Mouse (Mus musculus): Measurements from ENCODE around the gene Btbd2.

The Btbd2 gene

DNA sequence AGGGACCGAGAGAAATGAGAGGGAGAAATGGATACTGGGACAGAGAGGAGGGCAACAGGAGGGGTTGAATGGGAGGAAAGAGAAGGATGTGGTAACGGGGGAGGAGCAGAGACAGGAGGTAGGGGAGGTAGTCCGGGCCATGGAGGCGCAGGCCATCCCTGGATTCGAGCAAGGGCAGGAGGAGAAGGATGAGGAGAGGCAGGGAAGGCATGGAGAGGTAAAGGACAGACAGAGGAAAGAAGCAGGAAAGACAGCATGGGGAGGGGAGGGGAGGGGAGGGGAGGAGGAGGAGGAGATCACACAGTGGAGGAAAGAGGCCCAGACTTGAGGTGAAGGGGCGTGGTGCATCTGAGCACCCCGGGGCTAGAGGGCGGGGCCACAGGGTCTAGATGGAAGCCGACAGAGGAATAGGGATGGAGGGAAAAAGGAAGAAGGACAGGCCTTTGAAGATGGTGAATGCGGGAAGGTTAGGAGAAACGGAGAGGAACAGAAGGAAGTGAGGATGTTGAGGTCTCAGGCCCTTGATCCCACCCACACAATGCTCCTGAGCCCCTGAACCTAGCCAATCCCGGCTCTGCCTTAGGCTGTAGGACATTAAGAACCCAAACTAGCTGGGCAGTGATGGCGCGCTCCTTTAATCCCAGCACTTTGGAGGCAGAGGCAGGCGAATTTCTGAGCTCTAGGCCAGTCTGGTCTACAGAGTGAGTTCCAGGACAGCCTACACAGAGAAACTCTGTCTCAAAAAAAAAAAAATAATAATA lies at the start of gene Btbd2:
TSS of gene Btbd2 (minus strand) at position 209 of the 761 bp plus-strand sequence.
- no peak for DNase-seq (ENCODE audit: low read depth)

DNA sequence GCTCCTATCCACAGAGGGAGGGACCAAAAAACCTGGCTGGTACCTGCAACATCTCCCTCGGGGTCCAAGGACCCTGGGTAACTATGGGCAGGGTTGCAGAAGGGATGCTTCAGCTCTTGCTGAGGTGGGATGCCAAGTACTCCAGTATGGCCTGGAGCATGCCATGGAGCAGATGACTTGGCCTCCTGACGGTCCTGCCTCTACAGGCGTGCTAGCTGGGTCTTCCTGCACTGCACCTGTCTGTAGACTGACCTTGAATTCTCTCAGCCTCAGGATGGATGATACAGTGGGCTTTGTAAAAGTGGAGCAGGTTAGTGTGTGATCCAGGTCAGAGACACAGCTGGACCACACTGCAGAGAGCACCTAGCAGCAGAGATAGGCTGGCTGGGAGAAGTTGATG lies 48.6 kb upstream of the Btbd2 start:
- no peak for DNase-seq (ENCODE audit: low read depth)

DNA sequence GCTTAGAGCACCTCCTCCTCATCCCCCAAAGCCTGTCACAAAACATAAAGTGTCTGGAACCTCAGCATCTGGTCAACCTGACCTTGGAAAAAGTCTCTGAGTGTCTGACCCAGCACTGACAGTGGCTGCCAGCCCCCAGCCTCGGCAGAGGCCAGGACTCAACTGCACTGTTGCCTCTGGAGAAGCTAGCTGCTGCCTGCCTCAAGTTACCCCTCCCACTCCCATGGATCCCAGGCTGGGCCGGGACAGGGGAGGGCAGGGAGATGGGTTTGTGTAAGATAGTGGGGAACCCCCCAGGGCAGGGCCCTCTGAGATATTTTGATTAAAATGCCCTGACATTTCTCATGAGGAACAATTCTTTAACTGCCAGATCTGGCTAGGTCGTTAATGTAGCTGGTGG lies 48.2 kb upstream of the Btbd2 start:
- DNase-seq (ENCODE audit: low read depth) = no peak

DNA sequence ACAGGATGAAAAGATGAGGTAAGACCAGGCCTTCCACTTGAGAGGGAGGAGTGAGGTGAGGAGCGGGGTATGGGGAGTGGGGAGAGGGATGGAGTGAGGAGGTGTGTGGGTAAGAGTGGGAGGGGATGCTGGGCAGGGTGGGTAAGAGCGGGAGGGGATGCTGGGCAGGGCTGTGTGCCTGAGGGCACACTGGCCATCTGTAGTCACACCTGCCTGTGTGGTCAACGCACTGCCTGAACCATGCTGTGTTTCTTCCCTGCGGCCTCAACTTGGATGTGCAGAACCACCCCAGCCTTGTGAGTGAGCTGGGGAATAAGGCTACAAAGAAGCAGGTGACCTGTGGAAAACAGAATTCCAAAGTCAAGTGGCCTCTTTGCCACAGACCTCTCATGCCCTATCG lies 47.5 kb upstream of the Btbd2 start:
- DNase-seq (ENCODE audit: low read depth) = no peak

DNA sequence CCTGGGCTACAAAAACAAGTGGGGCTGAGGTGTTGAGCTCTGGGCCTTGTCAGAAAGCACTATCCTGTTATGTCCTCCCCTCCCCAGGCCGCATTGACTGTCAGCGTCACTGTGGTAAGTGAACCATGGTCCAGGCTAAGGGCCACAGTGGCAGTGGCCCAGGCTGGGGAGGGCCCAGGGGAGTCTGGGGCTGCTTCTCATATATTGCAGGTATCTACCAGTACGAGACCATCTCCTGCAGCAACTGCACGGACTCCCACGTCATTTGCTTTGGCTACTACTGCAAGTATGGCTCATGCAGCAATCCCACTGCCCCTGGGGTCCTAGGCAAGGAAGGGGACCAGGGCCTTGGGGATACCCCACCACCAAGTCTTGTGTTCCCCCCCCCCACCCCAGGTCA lies 46.8 kb upstream of the Btbd2 start:
- no peak for DNase-seq (ENCODE audit: low read depth)

DNA sequence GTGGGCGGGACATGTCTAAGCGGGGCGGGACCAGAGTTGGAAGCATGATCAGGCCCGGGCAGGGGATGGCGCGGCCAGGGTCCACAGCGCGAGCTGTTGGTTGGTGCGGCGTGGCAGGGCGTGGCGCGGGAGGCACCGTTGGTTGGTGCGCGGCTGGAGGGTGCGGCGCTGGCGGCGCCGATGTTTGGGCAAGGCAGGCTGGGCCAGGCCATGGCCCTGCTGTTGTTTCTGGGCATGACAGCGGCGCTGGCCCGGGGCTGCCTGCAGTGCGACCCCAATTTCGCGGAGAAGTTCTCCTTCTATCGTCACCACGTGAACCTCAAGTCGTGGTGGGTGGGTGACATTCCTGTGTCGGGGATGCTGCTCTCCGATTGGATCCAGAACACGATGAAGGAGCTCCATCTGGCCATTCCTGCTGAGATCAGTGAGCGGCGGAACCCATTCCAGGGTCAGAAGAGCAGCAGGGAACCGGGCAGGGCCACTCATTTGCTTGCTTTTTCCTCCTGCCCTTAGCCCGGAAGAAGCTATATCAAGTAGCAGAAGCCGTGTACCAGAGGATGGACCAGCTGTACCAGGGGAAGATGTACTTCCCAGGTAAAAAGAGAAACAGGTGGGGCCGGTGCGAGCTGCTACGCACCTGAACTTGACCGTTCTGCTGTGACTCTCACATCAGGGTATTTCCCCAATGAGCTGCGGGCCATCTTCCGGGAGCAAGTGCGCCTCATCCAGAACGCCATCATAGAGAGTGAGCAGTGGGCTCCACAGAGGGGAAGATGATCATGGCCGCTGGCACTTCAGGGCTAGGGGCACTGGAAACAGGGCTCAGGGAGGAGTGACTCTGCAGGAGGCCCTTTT lies 45.9 kb upstream of the Btbd2 start:
- peak; percentile 85 for DNase-seq (ENCODE audit: low read depth)

DNA sequence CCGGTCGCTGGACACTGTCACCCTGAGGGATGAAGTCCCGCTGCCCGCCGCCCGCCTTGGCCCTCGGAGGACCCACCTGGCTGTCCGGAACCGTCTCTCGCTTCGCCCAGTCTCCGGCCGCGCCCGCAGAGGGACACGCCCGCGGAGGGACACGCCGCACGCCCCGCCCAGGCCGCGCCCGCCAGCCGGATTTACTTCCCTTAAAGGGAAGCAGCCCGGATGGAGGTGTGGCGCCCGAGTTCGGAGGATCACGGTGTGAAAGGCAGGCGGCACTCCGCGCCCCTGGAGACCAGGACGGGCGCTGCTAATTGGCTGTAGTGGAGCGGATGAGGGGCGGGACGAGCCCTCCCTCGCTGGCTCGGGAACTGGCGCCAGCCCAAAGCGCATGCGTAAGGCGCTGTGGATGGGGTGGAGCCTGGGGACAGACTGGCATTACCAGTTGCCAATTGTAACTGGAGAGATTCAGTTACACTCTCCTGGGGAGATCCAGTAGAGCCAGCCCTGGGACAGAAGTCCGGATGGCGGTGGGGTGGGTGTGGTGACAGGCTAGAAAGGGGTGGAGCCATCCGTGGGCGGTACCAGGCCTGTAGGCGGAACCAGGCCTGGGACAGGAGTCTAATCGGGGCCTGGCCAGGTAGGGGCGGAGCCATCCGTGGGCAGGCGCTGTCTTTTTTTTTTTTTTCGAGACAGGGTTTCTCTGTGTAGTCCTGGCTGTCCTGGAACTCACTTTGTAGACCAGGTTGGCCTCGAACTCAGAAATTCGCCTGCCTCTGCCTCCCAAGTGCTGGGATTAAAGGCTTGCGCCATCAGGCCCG lies 45.1 kb upstream of the Btbd2 start, which contains the start of the genes Mob3a and Izumo4:
TSS of gene Mob3a (minus strand) at position 257 of the 815 bp plus-strand sequence.
TSS of gene Izumo4 (plus strand) at position 464 of the 815 bp plus-strand sequence.
- DNase-seq (ENCODE audit: low read depth) = peak; percentile 99

DNA sequence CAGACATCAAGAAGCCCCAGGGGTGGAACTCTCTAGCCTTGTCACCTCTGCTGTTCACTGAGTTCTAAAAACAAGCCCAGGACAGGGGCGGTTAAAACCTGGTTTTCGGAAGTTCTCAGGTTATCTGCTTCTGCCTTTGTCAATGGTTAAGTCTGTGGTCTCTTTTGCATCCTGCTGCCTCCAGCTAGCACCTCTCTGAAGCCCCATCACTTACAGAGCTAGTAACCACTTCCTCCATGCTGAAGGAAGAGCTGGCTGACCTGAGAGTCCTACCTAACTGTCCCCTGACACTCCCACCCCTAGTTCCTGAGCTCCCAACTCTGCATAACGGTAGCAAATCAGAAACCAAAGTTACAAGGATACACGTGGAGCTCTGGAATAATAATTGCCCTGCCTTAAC lies 43.9 kb upstream of the Btbd2 start:
- no peak for DNase-seq (ENCODE audit: low read depth)

DNA sequence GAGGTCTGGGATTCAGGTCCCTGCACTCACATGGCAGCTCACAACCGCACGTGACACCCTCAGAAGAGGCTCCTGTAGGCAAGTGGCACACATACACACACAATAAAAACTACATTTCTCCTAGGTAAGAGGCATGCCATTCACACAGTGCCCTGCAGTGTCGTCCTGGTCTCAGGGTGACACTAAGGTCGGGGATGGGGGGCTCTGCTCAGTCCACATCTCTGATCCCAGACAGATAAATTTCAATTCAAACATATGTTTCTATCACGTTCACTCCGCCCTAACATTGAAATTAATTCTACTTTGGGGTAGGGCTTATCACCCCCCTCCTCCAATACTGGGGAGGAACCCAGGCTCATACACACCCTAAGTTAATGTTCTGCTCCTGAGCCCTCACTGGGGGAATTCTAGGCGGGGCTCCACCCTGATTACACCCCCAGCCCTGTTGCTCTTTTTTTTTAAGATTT lies 43.2 kb upstream of the Btbd2 start:
- DNase-seq (ENCODE audit: low read depth) = no peak

DNA sequence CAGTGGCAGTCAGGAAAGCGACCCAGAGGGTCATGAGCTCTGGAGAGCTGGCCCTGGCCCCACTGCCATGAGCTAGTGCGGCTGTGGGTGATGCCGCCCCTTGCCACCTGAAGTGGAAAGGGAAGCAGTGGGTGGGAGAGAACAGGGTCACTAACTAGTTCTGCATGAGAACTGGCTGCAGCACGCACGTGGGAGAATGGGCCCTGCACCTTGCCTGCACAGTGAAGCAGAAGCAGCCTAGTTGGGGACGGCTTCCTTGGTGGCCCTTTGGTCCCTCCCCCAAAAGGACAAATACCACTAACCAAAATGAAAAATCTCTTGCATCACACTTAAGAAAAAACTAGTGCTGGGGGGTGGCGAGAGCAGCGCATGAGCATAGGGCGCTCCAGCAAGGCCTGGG lies 41.7 kb upstream of the Btbd2 start:
- DNase-seq (ENCODE audit: low read depth) = no peak

DNA sequence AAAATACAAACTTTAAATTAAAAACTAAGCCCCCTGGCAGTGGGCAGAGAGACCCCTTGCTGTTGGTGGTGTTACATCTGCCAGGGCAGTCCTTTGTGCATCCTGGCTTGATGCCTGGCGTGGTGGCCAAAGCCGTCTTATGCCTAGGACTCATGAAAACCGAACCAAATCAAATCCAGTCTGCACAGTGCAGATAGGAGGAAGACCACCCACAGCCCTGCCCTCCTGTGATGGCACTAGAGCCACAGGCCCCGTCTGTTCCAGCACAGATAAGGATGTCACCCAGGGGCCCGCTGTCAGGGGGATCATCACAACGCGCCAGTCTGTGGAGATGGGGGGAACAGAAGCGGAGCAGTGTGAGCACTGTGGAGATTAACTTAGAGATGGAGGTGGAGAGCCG lies 40.9 kb upstream of the Btbd2 start:
- DNase-seq (ENCODE audit: low read depth) = no peak

DNA sequence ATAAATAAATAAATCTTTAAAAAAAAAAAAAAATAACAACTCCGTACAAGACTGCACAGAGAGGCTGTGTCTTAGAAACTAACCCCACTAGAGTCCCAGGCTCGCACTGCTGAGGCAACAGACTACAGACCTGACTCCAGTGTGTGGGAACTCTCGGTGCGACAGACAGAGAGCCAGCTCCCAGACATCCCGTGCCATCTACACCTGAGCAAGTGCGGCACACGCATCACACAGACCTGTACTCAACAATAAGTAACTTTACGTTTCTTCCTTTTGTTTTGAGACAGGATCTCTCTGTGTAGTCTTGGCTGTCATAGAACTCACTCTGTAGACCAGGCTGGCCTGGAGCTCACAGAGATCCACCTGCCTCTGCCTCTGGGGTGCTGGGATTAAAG lies 40.5 kb upstream of the Btbd2 start:
- no peak for DNase-seq (ENCODE audit: low read depth)

DNA sequence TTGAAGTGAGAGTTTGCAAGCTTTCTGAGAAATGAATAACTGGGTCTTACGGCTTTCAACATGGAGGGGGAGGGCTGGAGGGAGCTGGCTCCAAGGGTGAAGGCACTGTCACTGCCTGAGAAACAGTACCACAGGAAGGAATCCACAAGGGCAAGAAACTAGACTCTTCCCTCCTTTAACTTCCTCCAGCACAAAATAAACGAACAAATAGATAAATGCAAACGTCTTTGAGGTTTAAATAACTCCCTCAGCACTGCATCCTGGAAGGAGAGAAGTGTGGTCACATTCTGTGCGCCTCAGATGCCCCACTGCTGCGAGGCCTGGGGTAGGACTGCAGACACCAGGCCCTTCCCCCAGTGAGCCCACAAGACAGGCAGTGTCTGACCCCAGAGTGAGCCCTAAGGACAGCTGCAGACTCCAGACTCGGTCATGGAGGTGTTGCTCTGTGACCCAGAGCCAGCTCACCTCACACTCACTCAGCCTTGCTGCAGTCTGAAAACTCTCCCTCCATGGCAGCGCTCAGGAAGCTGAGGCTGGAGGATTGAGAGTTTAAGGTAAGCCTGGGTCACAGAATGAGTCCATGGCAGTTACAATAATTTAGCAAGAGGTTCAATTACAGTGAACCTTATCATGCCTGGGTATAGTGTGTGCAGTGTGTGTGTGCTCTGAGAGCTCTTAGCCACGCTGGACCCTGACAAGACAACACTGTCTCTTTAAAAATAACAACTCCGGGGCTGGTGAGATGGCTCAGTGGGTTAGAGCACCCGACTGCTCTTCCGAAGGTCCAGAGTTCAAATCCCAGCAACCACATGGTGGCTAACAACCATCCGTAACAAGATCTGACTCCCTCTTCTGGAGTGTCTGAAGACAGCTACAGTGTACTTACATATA lies 39.9 kb upstream of the Btbd2 start:
- DNase-seq (ENCODE audit: low read depth) = no peak

DNA sequence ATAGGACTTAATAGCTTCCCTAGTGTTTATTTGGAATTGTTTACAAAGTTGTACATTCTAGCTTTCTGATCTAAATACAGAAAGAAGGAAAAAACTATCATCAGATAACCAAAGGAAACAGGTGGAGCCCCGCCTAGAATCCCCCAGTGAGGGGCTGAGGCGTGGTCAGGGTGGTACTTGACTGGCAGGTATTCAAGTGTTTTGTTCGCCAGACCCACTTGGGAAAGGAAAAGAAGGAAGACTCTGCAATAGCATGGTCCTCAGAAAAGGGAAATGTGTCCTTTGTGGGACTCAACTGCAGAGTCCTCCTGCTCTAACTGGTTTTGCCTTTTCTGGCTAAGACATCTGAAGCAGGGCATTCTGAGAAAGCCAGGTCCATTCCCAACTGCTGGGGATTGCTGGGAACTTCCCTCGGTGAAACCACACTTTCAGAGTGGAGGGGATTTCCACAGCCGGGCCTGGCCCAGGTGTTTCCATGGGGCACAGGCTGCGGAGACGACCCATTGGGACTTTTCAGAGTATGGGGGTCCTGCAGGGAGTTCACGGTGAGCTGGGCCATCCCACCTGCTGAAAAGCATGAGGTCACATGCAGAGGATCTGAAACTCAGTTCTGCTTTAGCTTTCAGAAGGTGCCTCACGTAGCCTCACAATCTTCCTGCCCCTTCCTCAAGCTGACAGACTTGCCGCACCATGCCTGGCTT lies 39.1 kb upstream of the Btbd2 start:
- DNase-seq (ENCODE audit: low read depth) = no peak

DNA sequence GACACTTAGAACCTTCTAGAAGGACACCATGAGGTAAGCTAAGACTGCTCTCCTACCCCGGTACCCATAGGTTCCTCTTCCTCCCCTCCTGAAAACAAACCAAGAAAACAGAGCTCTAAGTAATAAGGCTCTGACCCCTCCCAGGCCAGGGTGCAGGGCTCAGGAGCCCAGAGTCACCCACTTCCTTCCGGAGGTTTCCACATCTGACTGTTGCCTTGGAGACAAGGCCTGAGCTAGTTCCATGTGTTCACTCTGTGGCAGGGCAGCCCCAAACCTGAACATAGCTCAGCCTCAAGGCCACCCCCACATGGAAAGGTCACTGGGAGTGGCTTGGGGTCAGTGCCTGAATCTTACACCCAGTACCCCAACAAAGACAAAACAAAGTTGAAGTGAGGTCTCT lies 38.3 kb upstream of the Btbd2 start:
- DNase-seq (ENCODE audit: low read depth) = no peak

DNA sequence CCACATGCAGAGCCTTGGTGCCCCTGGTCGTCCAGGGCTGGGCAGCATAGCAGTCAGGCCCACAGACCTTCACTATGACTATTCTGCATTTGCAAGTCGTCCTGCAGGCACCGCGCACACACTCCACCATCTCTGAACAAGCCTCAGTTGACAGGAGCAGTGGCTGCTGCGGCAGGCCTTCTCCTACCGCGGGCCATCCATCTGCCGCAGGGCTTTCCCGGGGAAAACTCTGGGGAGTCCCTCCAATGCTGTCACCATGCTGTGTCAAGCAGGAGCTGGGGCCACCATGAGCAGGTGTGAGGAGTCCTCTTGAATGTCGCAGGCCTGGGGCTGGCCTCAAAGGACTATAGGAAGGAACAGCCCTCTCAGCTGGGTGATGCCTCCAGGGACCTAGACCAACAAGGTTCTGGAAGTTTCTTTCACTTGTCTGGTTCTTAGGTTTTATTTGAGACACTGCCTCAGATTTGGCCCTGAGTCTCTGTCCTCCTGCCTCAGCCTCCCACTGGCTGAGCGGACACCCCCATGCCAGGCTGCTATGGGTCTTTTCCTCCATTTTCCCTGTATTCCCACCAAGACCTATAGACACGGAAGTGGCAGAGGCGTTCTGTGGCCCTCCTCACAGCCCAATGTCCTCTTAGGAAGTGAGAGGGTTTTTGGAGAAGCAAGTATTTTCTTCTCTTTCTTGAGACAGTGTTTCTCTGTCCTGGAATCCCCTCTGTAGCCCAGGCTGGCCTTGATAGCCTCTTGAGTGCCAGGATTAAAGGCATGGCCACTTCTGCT lies 37.5 kb upstream of the Btbd2 start:
- DNase-seq (ENCODE audit: low read depth) = no peak

DNA sequence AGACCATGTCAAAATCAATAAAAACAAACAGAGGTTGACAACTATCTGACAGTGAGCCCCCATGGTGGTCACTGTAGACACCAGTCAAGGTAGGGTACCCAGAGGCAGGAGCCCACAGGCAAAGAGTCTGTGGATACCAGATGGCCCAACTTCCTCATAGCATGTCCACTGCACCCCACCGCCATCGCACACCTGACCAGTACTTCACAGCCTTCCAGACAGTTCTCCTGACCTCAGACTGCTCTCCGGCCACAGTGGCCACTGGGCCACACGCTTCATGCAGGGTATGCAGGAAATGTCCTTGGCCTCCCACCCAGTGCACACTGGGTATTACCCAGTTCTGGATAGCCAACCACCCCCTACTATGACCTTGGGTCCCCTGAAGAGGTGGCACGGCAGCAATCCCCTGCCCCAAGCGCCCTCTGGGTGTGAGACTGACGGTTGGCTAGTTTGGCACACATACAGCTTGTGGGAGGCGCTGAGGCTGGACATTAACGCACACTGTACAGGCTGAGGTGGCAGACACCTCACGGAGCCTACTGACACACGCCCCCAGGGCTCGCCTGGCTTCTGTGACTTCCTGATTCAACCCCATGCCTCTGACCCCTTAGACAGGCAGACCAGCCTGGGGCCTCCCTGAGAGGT lies 36.7 kb upstream of the Btbd2 start:
- DNase-seq (ENCODE audit: low read depth) = no peak

DNA sequence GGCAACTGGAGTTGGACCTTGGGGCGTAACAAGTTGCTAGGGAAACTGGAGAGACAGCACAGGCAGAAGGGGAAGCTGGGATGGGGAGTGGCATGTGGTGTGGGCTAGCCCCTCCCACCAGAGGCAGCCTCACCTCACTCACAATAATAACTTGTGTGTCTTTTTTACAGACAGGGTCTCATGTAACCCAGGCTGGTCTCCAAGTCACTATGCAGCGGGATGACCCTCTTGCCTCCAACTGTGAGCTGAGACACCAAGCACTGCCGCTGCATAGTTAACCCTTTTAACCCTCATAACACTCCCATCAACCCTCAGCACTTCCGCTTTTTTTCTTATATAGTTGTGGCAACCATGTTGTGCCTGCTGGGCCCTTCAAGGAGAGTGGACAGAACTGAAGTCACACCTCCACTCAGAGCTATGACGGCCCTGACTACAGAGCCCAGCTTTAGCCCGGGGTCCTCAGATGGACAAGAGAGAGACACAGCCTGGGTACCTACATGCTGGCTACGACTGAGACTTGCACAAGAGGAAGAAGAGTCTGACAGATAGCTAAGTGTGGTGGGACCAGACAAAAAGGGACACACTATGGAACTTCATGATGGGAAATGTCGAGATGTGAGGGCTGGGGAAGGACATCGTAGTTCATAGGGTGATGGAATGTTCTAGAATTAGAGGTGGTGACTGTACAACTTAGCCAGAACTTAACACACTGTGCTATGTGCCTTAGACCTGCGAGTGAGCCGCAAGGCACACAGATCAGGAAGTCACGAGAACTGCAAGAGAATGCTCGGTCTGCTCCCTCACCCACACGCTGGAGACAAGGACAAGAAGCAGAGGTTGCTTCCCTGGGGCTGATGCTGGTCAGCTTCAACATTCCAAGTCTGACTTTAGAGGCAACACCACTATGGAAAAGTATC lies 35.6 kb upstream of the Btbd2 start:
- DNase-seq (ENCODE audit: low read depth) = no peak
